Mouse (Mus musculus): Measurements from ENCODE around the gene Casp7. TPM values are rescaled to one million over a fixed set of nuclear protein-coding genes. Genes with fewer than 3 reads are reported as not detected.

The Casp7 gene
- polyA plus RNA-seq, 1 experiment from 2014 or later, result 22.5 TPM

DNA sequence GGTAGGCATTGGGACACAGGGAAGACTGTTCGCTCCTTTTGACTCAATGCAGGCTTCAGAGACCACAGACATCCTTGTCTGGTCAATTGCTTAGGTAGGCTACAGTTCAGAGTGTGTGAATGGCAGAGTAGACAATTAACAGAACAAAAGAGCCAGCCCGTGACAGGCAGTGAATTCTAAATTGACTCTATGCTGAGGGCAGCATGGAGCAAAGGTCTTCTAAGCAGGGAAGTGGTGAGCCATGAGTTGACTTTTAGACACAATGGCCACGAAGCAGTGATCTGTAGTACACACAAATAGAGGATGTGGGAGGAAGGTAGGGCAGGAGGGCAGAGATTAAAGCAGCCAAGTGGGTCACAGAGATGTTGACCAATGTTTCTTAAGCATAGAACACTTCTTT lies 80.9 kb downstream of the Casp7 start:
- no peak overlapping the region for H3K27ac ChIP-seq
- H3K9ac ChIP-seq, result no peak overlapping the region
- H3K4me1 ChIP-seq, result peaks cover 4% of the 10 kb centered on the region; the same call in 1 of the 2 replicates
- no peak for ATAC-seq (ENCODE audit: insufficient number of reproducible peaks, low FRiP score, low TSS enrichment, low read depth)
- H3K9me3 ChIP-seq, result no peaks in the 10 kb centered on the region
- H3K27me3 ChIP-seq, result no peaks in the 10 kb centered on the region
- no peaks in the 10 kb centered on the region for H3K36me3 ChIP-seq
- no peak overlapping the region for H3K4me3 ChIP-seq
- H3K4me2 ChIP-seq, result no peak overlapping the region
- 78% methylated on average over 3 of the region's 3 CpGs for WGBS

DNA sequence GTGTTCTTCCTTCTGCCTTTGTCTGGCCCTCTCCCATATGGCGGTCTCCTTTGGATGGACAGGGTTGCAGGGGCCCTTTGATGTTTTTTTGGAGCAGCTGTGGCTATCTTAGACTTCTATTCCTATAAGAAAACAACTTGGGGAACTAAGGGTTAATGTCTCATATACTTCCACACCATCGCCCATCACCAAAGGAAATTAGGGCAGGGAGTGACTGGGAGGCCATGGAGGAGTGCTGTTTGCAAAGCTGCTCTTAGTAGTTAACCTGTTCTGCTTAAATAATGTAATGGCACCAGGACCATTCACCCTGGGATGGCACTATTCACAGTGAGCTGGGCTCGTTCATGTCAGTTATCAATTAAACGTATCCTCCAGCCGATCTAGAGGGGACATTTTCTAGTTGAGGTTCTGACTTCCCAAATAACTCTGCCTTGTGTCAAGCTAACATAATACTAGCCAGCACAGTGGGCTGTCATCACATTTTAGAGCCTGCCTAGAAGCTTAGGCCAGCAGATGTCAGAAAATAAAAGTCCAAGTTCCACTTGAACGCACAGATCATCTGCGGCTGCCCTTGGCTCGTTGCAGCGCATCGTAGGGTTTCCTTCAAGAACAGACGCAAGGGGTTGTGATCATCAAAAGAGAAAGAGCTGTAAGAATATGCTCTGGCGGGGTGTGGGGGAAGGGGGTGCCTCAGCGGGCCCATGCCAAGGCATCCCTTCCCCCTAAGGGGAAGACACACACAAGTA lies 87.9 kb downstream of the Casp7 start:
- Histone ChIP-seq H3K9ac (no peak overlapping the region), H3K4me2 (no peak overlapping the region), H3K9me3 (no peaks in the 10 kb centered on the region), H3K4me3 (no peak overlapping the region), H3K4me1 (0 out of 2 replicates have a peak, but pooled peaks cover 3% of the 10 kb centered on the region), H3K36me3 (no peaks in the 10 kb centered on the region), H3K27me3 (no peaks in the 10 kb centered on the region), H3K27ac (no peak overlapping the region)
- no peak for ATAC-seq (ENCODE audit: insufficient number of reproducible peaks, low FRiP score, low TSS enrichment, low read depth)
- WGBS, result 68% methylated on average over 13 of the region's 13 CpGs

DNA sequence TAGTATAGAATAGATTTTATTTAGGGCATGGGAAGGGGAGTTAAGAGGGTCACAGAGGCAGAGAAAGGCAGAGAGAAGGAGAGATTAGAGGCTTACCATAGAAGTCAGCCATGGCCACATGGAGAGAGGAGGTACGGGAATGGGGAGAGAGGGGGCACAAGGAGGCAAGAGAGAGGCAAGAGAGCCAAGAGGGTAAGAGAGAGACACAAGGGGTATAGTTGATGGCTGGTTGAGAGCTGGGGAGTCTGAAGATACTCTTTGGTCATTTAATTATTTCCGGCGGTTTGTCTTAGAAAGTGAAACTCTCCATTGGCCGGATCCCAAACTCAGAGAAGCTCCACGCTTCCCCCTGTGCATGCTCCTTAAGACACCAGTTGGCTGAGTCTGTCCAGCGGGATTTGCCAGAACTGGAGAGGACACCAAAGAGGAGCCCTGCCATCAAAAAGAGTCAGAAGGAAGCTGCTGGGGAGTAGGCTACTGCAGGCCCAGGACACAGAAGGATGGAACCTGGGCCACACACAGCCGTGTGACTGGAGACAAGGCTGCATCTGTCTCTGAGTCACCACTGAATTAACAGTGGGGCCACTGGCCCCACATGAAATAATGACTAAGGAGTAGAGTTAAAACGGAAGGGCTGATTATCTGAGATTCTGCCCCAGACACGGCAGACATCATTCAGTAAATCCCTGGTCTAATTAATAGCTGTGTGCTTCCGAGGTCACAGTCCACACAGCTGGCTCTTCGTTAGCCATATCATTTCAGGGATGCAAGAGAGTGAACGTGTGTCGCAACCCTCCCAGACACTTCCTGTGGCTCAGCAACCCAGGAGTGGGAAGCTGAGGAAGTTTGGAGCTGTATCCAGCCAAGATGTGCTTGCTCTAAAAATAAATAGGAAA lies 88.7 kb downstream of the Casp7 start:
- WGBS, result 49% methylated on average over 13 of the region's 13 CpGs
- ATAC-seq (ENCODE audit: insufficient number of reproducible peaks, low FRiP score, low TSS enrichment, low read depth), result no peak
- H3K9me3 ChIP-seq, result no peaks in the 10 kb centered on the region
- no peaks in the 10 kb centered on the region for H3K36me3 ChIP-seq
- H3K4me1 ChIP-seq, result peaks cover 3% of the 10 kb centered on the region; the same call in 1 of the 2 replicates
- H3K9ac ChIP-seq, result no peak overlapping the region
- no peak overlapping the region for H3K27ac ChIP-seq
- no peak overlapping the region for H3K4me2 ChIP-seq
- H3K4me3 ChIP-seq, result no peak overlapping the region
- H3K27me3 ChIP-seq, result no peaks in the 10 kb centered on the region

DNA sequence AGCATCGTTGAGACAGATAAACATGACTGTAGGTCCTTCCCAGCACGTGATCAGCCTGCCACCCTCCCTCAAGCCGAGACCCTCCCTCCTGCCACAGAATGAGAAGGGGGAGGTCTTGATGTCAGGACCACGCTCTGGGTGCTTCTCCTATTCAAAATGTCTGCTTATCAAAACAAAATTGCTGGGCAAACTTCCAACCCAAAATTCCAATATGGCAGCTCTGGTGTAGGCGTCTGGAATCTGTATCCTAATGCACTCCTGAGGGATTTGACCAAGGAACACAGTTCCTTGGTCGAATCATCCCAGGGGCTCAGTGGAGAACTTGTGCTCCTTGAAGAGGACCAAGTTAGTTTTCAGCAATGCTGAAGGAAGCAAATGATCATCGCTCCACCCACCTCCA lies 90.0 kb downstream of the Casp7 start:
- ATAC-seq (ENCODE audit: insufficient number of reproducible peaks, low FRiP score, low TSS enrichment, low read depth), result no peak
- no peak overlapping the region for H3K27ac ChIP-seq

DNA sequence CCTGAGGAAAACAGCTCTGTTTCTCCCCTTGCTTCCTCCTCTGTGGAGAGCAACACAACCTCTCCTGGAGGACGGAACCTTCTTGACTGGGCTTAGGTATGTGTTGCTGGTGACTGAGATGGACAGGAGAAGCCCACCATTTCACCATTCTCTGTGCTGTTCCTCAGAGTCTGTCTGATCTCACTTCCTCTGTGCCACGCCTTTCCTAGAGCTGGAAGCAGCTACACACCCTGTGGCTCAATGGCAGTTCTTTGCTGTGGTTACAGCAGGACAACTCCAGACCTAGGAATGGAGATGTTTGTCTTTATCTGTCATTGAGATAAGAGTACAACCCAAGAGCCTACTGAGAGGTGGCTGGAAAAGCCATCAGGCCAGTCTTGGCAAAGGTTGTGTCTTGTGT lies 90.4 kb downstream of the Casp7 start:
- H3K9ac ChIP-seq, result no peak overlapping the region
- H3K4me2 ChIP-seq, result no peak overlapping the region
- peaks cover 3% of the 10 kb centered on the region; the same call in 1 of the 2 replicates for H3K4me1 ChIP-seq
- H3K27me3 ChIP-seq, result no peaks in the 10 kb centered on the region
- 98% methylated on average over 2 of the region's 2 CpGs for WGBS
- no peaks in the 10 kb centered on the region for H3K36me3 ChIP-seq
- H3K4me3 ChIP-seq, result no peak overlapping the region
- no peak for ATAC-seq (ENCODE audit: insufficient number of reproducible peaks, low FRiP score, low TSS enrichment, low read depth)
- no peaks in the 10 kb centered on the region for H3K9me3 ChIP-seq
- H3K27ac ChIP-seq, result no peak overlapping the region

More for the DNA sequence above, 90.0 kb downstream of the Casp7 start:
- Histone ChIP-seq H3K4me2 (no peak overlapping the region), H3K9me3 (no peaks in the 10 kb centered on the region), H3K36me3 (no peaks in the 10 kb centered on the region), H3K27me3 (no peaks in the 10 kb centered on the region), H3K9ac (no peak overlapping the region), H3K4me1 (peaks cover 3% of the 10 kb centered on the region; the same call in 1 of the 2 replicates), H3K4me3 (no peak overlapping the region)
- 82% methylated on average over 7 of the region's 7 CpGs for WGBS

DNA sequence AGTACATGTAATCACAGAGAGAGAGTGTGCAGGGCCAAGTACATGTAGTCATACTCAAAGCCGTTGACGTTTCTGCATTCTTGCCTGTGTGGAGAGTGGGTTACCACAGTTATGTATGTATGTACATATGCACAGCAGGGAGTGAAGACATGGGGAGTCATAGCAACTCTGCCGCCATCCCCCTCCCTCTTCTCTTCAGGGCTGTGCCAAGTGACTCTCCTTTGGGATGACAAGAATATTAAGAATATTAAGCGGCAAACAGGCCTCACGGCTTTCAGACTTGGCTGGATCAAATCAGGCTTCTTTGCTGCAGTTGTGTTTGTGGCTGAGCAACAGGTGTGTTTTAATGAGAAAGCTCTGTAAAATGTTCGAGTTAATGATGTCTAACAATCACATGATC lies 92.7 kb downstream of the Casp7 start:
- ATAC-seq (ENCODE audit: insufficient number of reproducible peaks, low FRiP score, low TSS enrichment, low read depth), result no peak
- no peak overlapping the region for H3K9ac ChIP-seq
- H3K27ac ChIP-seq, result no peak overlapping the region
- H3K4me1 ChIP-seq, result peaks cover 3% of the 10 kb centered on the region; the same call in 1 of the 2 replicates
- H3K36me3 ChIP-seq, result no peaks in the 10 kb centered on the region
- H3K4me2 ChIP-seq, result no peak overlapping the region
- H3K4me3 ChIP-seq, result no peak overlapping the region
- H3K27me3 ChIP-seq, result no peaks in the 10 kb centered on the region
- H3K9me3 ChIP-seq, result no peaks in the 10 kb centered on the region
- 63% methylated on average over 6 of the region's 6 CpGs for WGBS

Other genes starting within 250 kb of the Casp7 start
- 0.29 and 0.35 TPM in 2 replicates for gene Habp2, start 110.0 kb upstream of the Casp7 start, polyA plus RNA-seq (2015; fragmentation: Nextera tagmentation; extraction: Ambion mirVana)
- 2.7 and 8.6 TPM in 2 replicates for gene Nrap, start 7.1 kb upstream of the Casp7 start, polyA plus RNA-seq (2015; fragmentation: Nextera tagmentation; extraction: Ambion mirVana)
- 0.20 TPM in 1 of 2 replicates, not detected in the other for gene Plekhs1, start 64.5 kb downstream of the Casp7 start, polyA plus RNA-seq (2015; fragmentation: Nextera tagmentation; extraction: Ambion mirVana)
- 17.9 and 19.2 TPM in 2 replicates for gene Dclre1a, start 151.1 kb downstream of the Casp7 start, polyA plus RNA-seq (2015; fragmentation: Nextera tagmentation; extraction: Ambion mirVana)
- 12.5 and 14.1 TPM in 2 replicates for gene Nhlrc2, start 151.1 kb downstream of the Casp7 start, polyA plus RNA-seq (2015; fragmentation: Nextera tagmentation; extraction: Ambion mirVana)